Mouse (Mus musculus) cerebellum, postnatal 10 days (tissue): ENCODE measurements at regions not wholly inside any gene's neighbourhood (a gene's known extent, or its start where the extent isn't known, plus 50 kb on each side); places are given as distances from the start of the nearest gene placed in this dataset.
A peak's percentile ranks its signal among the peaks of the same experiment; 100 is the strongest.

Source experiments
- DNase-seq, 2 experiments: peaks; one replicate each; pipeline ENCODE4 v3.0.0; 2021; ENCODE audit warnings: mixed read lengths in 2 of 2

GRCm38 (mm10) chr4:24006257-24006955 is 489.8 kb upstream of the Mms22l start:
- no peak for DNase-seq

- DNase-seq = peak; percentile 72 to 81
Observed at GRCm38 (mm10) chr4:24019178-24020104, 476.8 kb upstream of the Mms22l start.
